ENCODE assay signal across 8 mouse cellular contexts in the genomic region with DNA sequence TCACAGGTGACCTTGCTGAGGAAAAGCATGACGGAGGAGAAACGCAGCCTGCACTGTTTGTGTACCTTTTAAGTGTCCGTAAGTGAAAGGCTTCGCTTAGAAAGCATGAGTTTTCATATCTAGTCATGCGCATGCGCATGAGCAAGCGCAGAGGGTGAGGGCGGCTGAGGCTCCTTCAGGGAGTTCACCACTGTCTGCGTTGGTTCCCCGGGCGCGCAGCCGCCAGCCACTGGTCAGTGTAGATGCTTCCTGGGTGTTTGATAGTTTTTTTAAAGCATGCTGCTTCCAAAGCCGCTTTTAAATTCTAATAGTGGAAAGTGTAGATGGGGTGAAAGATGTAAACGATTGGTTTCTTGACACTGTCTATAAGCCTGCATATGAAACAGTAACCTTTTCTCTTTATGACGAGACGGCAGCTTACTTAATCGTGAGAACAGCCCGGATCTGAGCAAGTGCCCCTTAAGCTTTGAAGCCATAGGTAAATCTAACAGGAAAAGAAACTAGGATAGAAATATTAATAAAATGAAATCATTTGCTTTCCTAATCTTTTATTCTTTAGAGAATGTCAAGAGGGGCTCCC. TPM values are rescaled to one million over a fixed set of nuclear protein-coding genes. Genes with fewer than 3 reads are reported as not detected.
DNase-seq lines count a peak whose midpoint lies in the region; ATAC-seq lines count a peak whose summit lies in the region.

No protein-coding gene starts in this region.

- H3K4me3 ChIP-seq in embryonic facial prominence, embryonic 12.5 days: peak overlapping the region; percentile 48
- H3K4me3 ChIP-seq in intestine, embryonic 16.5 days (ENCODE audit: low read length): peak overlapping the region; percentile 52

- peaks cover 11% of the 10 kb centered on the region; the same call in 1 of the 2 replicates for H3K4me1 ChIP-seq in embryonic facial prominence, embryonic 12.5 days
- H3K4me1 ChIP-seq in intestine, embryonic 16.5 days (ENCODE audit: control insufficient read depth, insufficient read depth, low read length): peaks cover 4% of the 10 kb centered on the region; the same call in 1 of the 2 replicates

- no peaks in the 10 kb centered on the region for H3K9me3 ChIP-seq in embryonic facial prominence, embryonic 12.5 days
- H3K9me3 ChIP-seq in intestine, embryonic 16.5 days (ENCODE audit: control insufficient read depth, low read length): no peaks in the 10 kb centered on the region

- 4% methylated on average over 19 of the region's 19 CpGs for WGBS in embryonic facial prominence, embryonic 12.5 days
- 3% methylated on average over 19 of the region's 19 CpGs for WGBS in intestine, embryonic 16.5 days

- peak overlapping the region; percentile 95 for H3K4me2 ChIP-seq in embryonic facial prominence, embryonic 12.5 days (replicated peaks)
- H3K4me2 ChIP-seq in intestine, embryonic 16.5 days (ENCODE audit: low read depth, low read length): peak overlapping the region; percentile 94

- intact Hi-C loops in left cerebral cortex, postnatal 25 days (cut with DNase I): loop anchor here (5.0 kb wide), 1 partner anchor 118 kb away; a partner anchor contains a TSS

- H3K36me3 ChIP-seq in embryonic facial prominence, embryonic 12.5 days: no peaks in the 10 kb centered on the region
- H3K36me3 ChIP-seq in intestine, embryonic 16.5 days (ENCODE audit: control insufficient read depth, insufficient read depth, low read length): no peaks in the 10 kb centered on the region

- peak; percentile 81 for ATAC-seq in embryonic facial prominence, embryonic 12.5 days (ENCODE audit: insufficient number of reproducible peaks, insufficient read depth, low FRiP score, low TSS enrichment)
- peak; percentile 84 for ATAC-seq in granulocyte monocyte progenitor cell, adult 5-6 weeks (replicated peaks; ENCODE audit: poor library complexity, severe bottlenecking)
- peak; percentile 93 for ATAC-seq in intestine, embryonic 16.5 days
- peak; percentile 89 for ATAC-seq in megakaryocyte progenitor cell, adult 5-6 weeks (replicated peaks; ENCODE audit: poor library complexity)

- peak overlapping the region; percentile 50 for H3K9ac ChIP-seq in embryonic facial prominence, embryonic 12.5 days
- H3K9ac ChIP-seq in intestine, embryonic 16.5 days (ENCODE audit: low read depth, low read length): peak overlapping the region; percentile 61

- H3K27me3 ChIP-seq in embryonic facial prominence, embryonic 12.5 days: peaks cover 27% of the 10 kb centered on the region
- H3K27me3 ChIP-seq in intestine, embryonic 16.5 days (replicated peaks; ENCODE audit: control insufficient read depth, insufficient read depth, low read length): peaks cover 5% of the 10 kb centered on the region; the same call in 1 of the 2 replicates

- H3K27ac ChIP-seq in embryonic facial prominence, embryonic 12.5 days: no peak overlapping the region
- no peak overlapping the region for H3K27ac ChIP-seq in intestine, embryonic 16.5 days (ENCODE audit: low read length)

- peak; percentile 86 for DNase-seq in adrenal gland, postnatal 10 days
- DNase-seq in left cerebral cortex, postnatal 25 days (ENCODE audit: low spot score in 2 of 2): peak; percentile 83 to 90
- peak; percentile 86 to 88 for DNase-seq in right cerebral cortex, postnatal 10 days (ENCODE audit: low spot score in 2 of 2)
- peak; percentile 82 for DNase-seq in urinary bladder, postnatal 14 days (ENCODE audit: low spot score)

RNA-seq across cellular contexts. Expression of a gene that starts 18.1 kb away (rescaled TPM):
- total RNA-seq in adrenal gland, postnatal 10 days (2021): 10 to 100 TPM; 11.4 to 14.4 TPM
- 15.6 and 16.4 TPM in 2 replicates for polyA plus RNA-seq in embryonic facial prominence, embryonic 12.5 days (2016; fragmentation: Nextera tagmentation; extraction: Ambion mirVana)
- total RNA-seq in granulocyte monocyte progenitor cell, adult 5-6 weeks (2014; fragmentation: Nextera tagmentation): 0.04 TPM in 1 of 2 replicates, not detected in the other
- total RNA-seq in granulocyte monocyte progenitor cell, adult 5-6 weeks (2017): 0.13 TPM in 1 of 2 replicates, not detected in the other
- 6.1 and 6.4 TPM in 2 replicates for polyA plus RNA-seq in intestine, embryonic 16.5 days (2015; fragmentation: Nextera tagmentation; extraction: Ambion mirVana)
- 10 to 100 TPM; 80.3 to 90.3 TPM for total RNA-seq in left cerebral cortex, postnatal 25 days (2021)
- total RNA-seq in megakaryocyte progenitor cell, adult 5-6 weeks (2015): 0.17 and 0.34 TPM in 2 replicates
- 0.17 and 0.30 TPM in 2 replicates for total RNA-seq in megakaryocyte progenitor cell, adult 5-6 weeks (2017)

Comparison
In these comparisons a context has a peak if more than half of its experiments do, and no peak if none do; other contexts are left out.
1. RNA of a gene that starts 18.1 kb away (total RNA-seq): 80.3 to 90.3 TPM in left cerebral cortex, postnatal 25 days and 11.4 to 14.4 TPM in adrenal gland, postnatal 10 days; 0.17 to 0.34 TPM in megakaryocyte progenitor cell, adult 5-6 weeks and 0.04 to 0.13 TPM in granulocyte monocyte progenitor cell, adult 5-6 weeks; every median in the first group is over 4 times any median in the second.
2. Peak in every context shown above with its lines, with median percentiles within 50 percentile points of each other: DNase-seq and ATAC-seq.